Comparison of ENCODE assay signal across 9 mouse cellular contexts in the genomic region with DNA sequence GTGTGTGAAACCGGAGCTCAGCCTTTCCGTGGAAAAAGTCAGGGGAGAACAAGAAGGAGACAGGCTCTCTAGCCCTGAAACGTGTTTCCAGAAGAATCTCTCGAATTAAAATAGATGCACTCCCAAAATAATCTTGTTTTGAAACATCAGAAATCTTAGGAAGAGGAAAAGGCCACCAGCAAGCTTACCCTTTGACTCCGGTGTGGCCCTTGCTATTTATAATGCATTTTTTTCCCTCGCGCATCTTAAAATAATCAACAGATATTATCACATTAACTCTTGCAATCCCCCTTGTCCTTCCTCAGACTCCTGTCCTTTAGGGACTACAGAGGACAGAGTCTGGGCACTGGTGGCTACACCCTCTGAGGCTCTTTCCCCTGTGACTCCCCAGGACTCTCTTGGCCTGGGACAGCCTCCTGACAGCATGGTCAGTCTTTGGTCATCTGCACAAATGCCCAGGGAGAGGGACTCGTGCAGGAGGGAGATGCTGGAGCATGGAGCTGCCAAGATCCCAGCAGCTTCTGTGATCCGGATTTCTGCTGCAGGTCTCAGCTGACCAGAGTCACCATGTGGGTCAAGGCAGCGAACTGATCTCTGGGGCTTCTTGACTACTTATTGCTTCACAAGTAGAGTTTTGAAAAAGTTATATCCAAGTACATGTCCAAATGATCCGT.
DNase-seq lines count a peak whose midpoint lies in the region; ATAC-seq and TF ChIP-seq lines count a peak whose summit lies in the region.
"Had no signal": no experiment of that assay in that cellular context is flagged by ENCODE, and none has a peak within 500 bp of the region (broad histone marks: within the 10 kb centered on the region; RNA-seq: fewer than 3 reads in every experiment).

No protein-coding gene starts in this region.

- no peak for ATAC-seq in heart, embryonic 13.5 days (ENCODE audit: extremely low read depth, insufficient number of reproducible peaks, low FRiP score, low TSS enrichment)
- ATAC-seq in embryonic facial prominence, embryonic 12.5 days (ENCODE audit: insufficient number of reproducible peaks, insufficient read depth, low FRiP score, low TSS enrichment): peak; percentile 49; the same call in 1 of the 2 replicates
- ATAC-seq in liver, postnatal 0 days: no peak
- no peak for ATAC-seq in megakaryocyte, adult 5-6 weeks (ENCODE audit: poor library complexity, severe bottlenecking)

- H3K9me3 ChIP-seq in heart, embryonic 13.5 days: no peaks in the 10 kb centered on the region
- no peaks in the 10 kb centered on the region for H3K9me3 ChIP-seq in embryonic facial prominence, embryonic 12.5 days
- no peaks in the 10 kb centered on the region for H3K9me3 ChIP-seq in liver, postnatal 0 days (ENCODE audit: low read length)

- H3K4me3 ChIP-seq in heart, embryonic 13.5 days: peak overlapping the region; percentile 24
- no peak overlapping the region for H3K4me3 ChIP-seq in embryonic facial prominence, embryonic 12.5 days
- H3K4me3 ChIP-seq in liver, postnatal 0 days (ENCODE audit: low read depth, low read length): no peak overlapping the region

- peaks cover 6% of the 10 kb centered on the region; the same call in 1 of the 2 replicates for H3K27me3 ChIP-seq in heart, embryonic 13.5 days (replicated peaks)
- no peaks in the 10 kb centered on the region for H3K27me3 ChIP-seq in embryonic facial prominence, embryonic 12.5 days
- no peaks in the 10 kb centered on the region for H3K27me3 ChIP-seq in liver, postnatal 0 days (ENCODE audit: insufficient read depth, low read length)

- no peak overlapping the region for H3K27ac ChIP-seq in heart, embryonic 13.5 days (replicated peaks)
- no peak overlapping the region for H3K27ac ChIP-seq in embryonic facial prominence, embryonic 12.5 days
- H3K27ac ChIP-seq in liver, postnatal 0 days (ENCODE audit: low read depth): no peak overlapping the region

- H3K4me2 ChIP-seq in heart, embryonic 13.5 days: peak overlapping the region; percentile 55
- peak overlapping the region; percentile 28 for H3K4me2 ChIP-seq in embryonic facial prominence, embryonic 12.5 days (replicated peaks)
- peak overlapping the region; percentile 42; the same call in 1 of the 2 replicates for H3K4me2 ChIP-seq in liver, postnatal 0 days (ENCODE audit: low read depth, low read length)

- no peak for DNase-seq in heart, postnatal 25 days (ENCODE audit: low spot score)
- peak; percentile 18 for DNase-seq in gastrocnemius, postnatal 25 days
- DNase-seq in liver, postnatal 0 days: no peak
- DNase-seq in layer of hippocampus, adult 9-11 months: no peak
- DNase-seq in B cell, adult 2 months: no peak
- DNase-seq: lung, adult 2 months had no signal

- no peak for TF ChIP-seq EP300 in liver, postnatal 0 days (IDR thresholded peaks at IDR 0.05; ENCODE audit: low read depth)

- WGBS in heart, embryonic 13.5 days: 53% methylated on average over 11 of the region's 11 CpGs
- 46% methylated on average over 11 of the region's 11 CpGs for WGBS in embryonic facial prominence, embryonic 12.5 days
- WGBS in liver, postnatal 0 days (ENCODE audit: insufficient replicate concordance): 56% methylated on average over 11 of the region's 11 CpGs

- H3K4me1 ChIP-seq in heart, embryonic 13.5 days: peaks cover 13% of the 10 kb centered on the region
- H3K4me1 ChIP-seq in embryonic facial prominence, embryonic 12.5 days: peaks cover 13% of the 10 kb centered on the region; the same call in 1 of the 2 replicates
- H3K4me1 ChIP-seq in liver, postnatal 0 days (ENCODE audit: insufficient read depth): peaks cover 3% of the 10 kb centered on the region; the same call in 1 of the 2 replicates

- TF ChIP-seq CTCF in liver, postnatal 0 days (IDR thresholded peaks at IDR 0.05; ENCODE audit: low read depth): no peak

- H3K9ac ChIP-seq in heart, embryonic 13.5 days: peak overlapping the region; percentile 53; the same call in 1 of the 2 replicates
- no peak overlapping the region for H3K9ac ChIP-seq in embryonic facial prominence, embryonic 12.5 days
- H3K9ac ChIP-seq in liver, postnatal 0 days (replicated peaks): no peak overlapping the region

- H3K36me3 ChIP-seq in heart, embryonic 13.5 days: no peaks in the 10 kb centered on the region
- H3K36me3 ChIP-seq in embryonic facial prominence, embryonic 12.5 days: no peaks in the 10 kb centered on the region
- H3K36me3 ChIP-seq in liver, postnatal 0 days (replicated peaks; ENCODE audit: insufficient read depth, low read length): no peaks in the 10 kb centered on the region

- intact Hi-C loops in heart, postnatal 25 days (cut with DNase I): no loop called here
